Mouse (Mus musculus) MEL (cell line): ENCODE results near the gene Gm17359. TPM values are rescaled to one million over a fixed set of nuclear protein-coding genes. Genes with fewer than 3 reads are reported as not detected.
"Not testable (repeated sequence)": the region's sequence is repeated elsewhere in the genome, so short reads cannot be mapped to it uniquely, and the experiment has no call there.

ENCODE experiments used
- DNase-seq: peaks from one replicate; pipeline ENCODE4 v3.0.0; 2011; ENCODE audit warnings: low read depth, low spot score
- H3K27ac ChIP-seq: 2 replicates; pipeline ENCODE4 v1.5.1; 2012; ENCODE audit warnings: low read depth, mild to moderate bottlenecking, control low read depth, low read length, moderate library complexity; ENCODE audit not compliant: control insufficient read depth
- H3K27me3 ChIP-seq, 2 experiments: fragments of 150-350 bp in 1 of 2; sonication (generic) in 1 of 2; 2 replicates each; pipeline ENCODE4 v1.6.1; 2012; ENCODE audit warnings: low read length in 2 of 2, mild to moderate bottlenecking in 2 of 2, improper control_type of control experiment in 1 of 2, moderate library complexity in 1 of 2; ENCODE audit not compliant: insufficient read depth in 2 of 2, control insufficient read depth in 1 of 2
- H3K36me3 ChIP-seq, 2 experiments: 2 replicates each; pipeline ENCODE4 v1.6.1; 2012 to 2014; ENCODE audit warnings: low read length in 2 of 2, improper control_type of control experiment in 1 of 2, inconsistent platforms in 1 of 2, mild to moderate bottlenecking in 1 of 2; ENCODE audit not compliant: insufficient read depth in 2 of 2, control insufficient read depth in 1 of 2
- H3K4me1 ChIP-seq, 2 experiments: fragments of 150-350 bp in 1 of 2; sonication (generic) in 1 of 2; 2 replicates each; pipeline ENCODE4 v1.6.1; 2012; ENCODE audit warnings: low read length in 2 of 2, improper control_type of control experiment in 1 of 2, mild to moderate bottlenecking in 1 of 2; ENCODE audit not compliant: insufficient read depth in 2 of 2, control insufficient read depth in 1 of 2
- H3K4me3 ChIP-seq, 2 experiments: fragments of 150-350 bp in 1 of 2; sonication (generic) in 1 of 2; 2 replicates each; pipeline ENCODE4 v1.5.1; 2012; ENCODE audit warnings: low read depth in 2 of 2, low read length in 2 of 2, mild to moderate bottlenecking in 2 of 2, moderate library complexity in 2 of 2, control low read depth in 1 of 2, improper control_type of control experiment in 1 of 2; ENCODE audit not compliant: control insufficient read depth in 1 of 2, insufficient read depth in 1 of 2
- H3K79me2 ChIP-seq: 2 replicates; pipeline ENCODE4 v1.6.1; 2012; ENCODE audit warnings: mild to moderate bottlenecking, low read length, moderate library complexity; ENCODE audit not compliant: control insufficient read depth, poor library complexity, insufficient read depth
- H3K9ac ChIP-seq: 2 replicates; pipeline ENCODE4 v1.6.1; 2012; ENCODE audit warnings: low read depth, mild to moderate bottlenecking, control low read depth, low read length, moderate library complexity; ENCODE audit not compliant: control insufficient read depth, poor library complexity, severe bottlenecking
- H3K9me3 ChIP-seq: fragments of 150-350 bp; sonication (generic); replicated peaks from 2 replicates; pipeline ENCODE4 v1.6.1; 2012; ENCODE audit warnings: mild to moderate bottlenecking, low read length, improper control_type of control experiment, moderate library complexity; ENCODE audit not compliant: insufficient read depth
- CHD1 ChIP-seq: IDR thresholded peaks from 2 replicates; pipeline ENCODE4 v1.6.1; 2012; ENCODE audit warnings: low read depth, mild to moderate bottlenecking, inconsistent platforms, low read length, improper control_type of control experiment
- CTCF ChIP-seq, 3 experiments: IDR thresholded peaks in 2 of 3; conservative IDR thresholded peaks in 1 of 3; 2 replicates each; pipeline ENCODE4 v1.5.1; 2011 to 2012; ENCODE audit warnings: low read length in 3 of 3, low read depth in 2 of 3, mild to moderate bottlenecking in 2 of 3, improper control_type of control experiment in 1 of 3, inconsistent platforms in 1 of 3, mixed read lengths in 1 of 3, moderate library complexity in 1 of 3; ENCODE audit not compliant: control insufficient read depth in 1 of 3, insufficient read depth in 1 of 3, poor library complexity in 1 of 3, severe bottlenecking in 1 of 3
- ELF1 ChIP-seq: IDR thresholded peaks from 2 replicates; pipeline ENCODE4 v1.6.1; 2014; ENCODE audit warnings: low read depth, mild to moderate bottlenecking, inconsistent platforms, low read length, improper control_type of control experiment, moderate library complexity
- HCFC1 ChIP-seq: IDR thresholded peaks from 2 replicates; pipeline ENCODE4 v1.6.1; 2012; ENCODE audit warnings: low read depth, mild to moderate bottlenecking, inconsistent platforms, low read length, improper control_type of control experiment, moderate library complexity
- MAFK ChIP-seq: IDR thresholded peaks from 2 replicates; pipeline ENCODE4 v1.6.1; 2011; ENCODE audit warnings: low read depth, mild to moderate bottlenecking, low read length, improper control_type of control experiment, borderline replicate concordance
- MAX ChIP-seq: IDR thresholded peaks from 2 replicates; pipeline ENCODE4 v1.6.1; 2011; ENCODE audit warnings: low read length, improper control_type of control experiment
- MAZ ChIP-seq: IDR thresholded peaks from 2 replicates; pipeline ENCODE4 v1.6.1; 2012; ENCODE audit warnings: low read depth, mild to moderate bottlenecking, inconsistent platforms, low read length, improper control_type of control experiment
- MEF2A ChIP-seq: IDR thresholded peaks from 2 replicates; pipeline ENCODE4 v1.6.1; 2014; ENCODE audit warnings: low read depth, mild to moderate bottlenecking, inconsistent platforms, low read length, improper control_type of control experiment; ENCODE audit not compliant: poor library complexity, insufficient replicate concordance, severe bottlenecking; ENCODE audit errors: extremely low read depth
- MYB ChIP-seq: IDR thresholded peaks from 2 replicates; pipeline ENCODE4 v1.6.1; 2011; ENCODE audit warnings: mild to moderate bottlenecking, low read depth, low read length, improper control_type of control experiment
- POLR2A ChIP-seq, 2 experiments: IDR thresholded peaks; 2 replicates each; pipeline ENCODE4 v1.6.1; 2011 to 2012; ENCODE audit warnings: low read length in 2 of 2, mild to moderate bottlenecking in 2 of 2, control low read depth in 1 of 2, improper control_type of control experiment in 1 of 2, low read depth in 1 of 2, moderate library complexity in 1 of 2; ENCODE audit not compliant: control insufficient read depth in 1 of 2, insufficient read depth in 1 of 2, poor library complexity in 1 of 2
- RAD21 ChIP-seq: IDR thresholded peaks from 2 replicates; pipeline ENCODE4 v1.6.1; 2011; ENCODE audit warnings: mild to moderate bottlenecking, low read depth, low read length, improper control_type of control experiment
- RCOR1 ChIP-seq: IDR thresholded peaks from 2 replicates; pipeline ENCODE4 v1.6.1; 2012; ENCODE audit warnings: low read depth, mild to moderate bottlenecking, inconsistent platforms, low read length, improper control_type of control experiment
- SMC3 ChIP-seq: IDR thresholded peaks from 2 replicates; pipeline ENCODE4 v1.6.1; 2011; ENCODE audit warnings: low read depth, low read length, improper control_type of control experiment
- UBTF ChIP-seq: IDR thresholded peaks from 2 replicates; pipeline ENCODE4 v1.6.1; 2012; ENCODE audit warnings: low read depth, mild to moderate bottlenecking, inconsistent platforms, low read length, improper control_type of control experiment, moderate library complexity, borderline replicate concordance; ENCODE audit not compliant: insufficient read depth
- USF1 ChIP-seq: IDR thresholded peaks from 2 replicates; pipeline ENCODE4 v1.6.1; 2014; ENCODE audit warnings: low read depth, mild to moderate bottlenecking, inconsistent platforms, low read length, improper control_type of control experiment, moderate library complexity
- USF2 ChIP-seq, 2 experiments: IDR thresholded peaks; 2 replicates each; pipeline ENCODE4 v1.6.1; 2011 to 2012; ENCODE audit warnings: improper control_type of control experiment in 2 of 2, low read length in 2 of 2, borderline replicate concordance in 1 of 2, inconsistent platforms in 1 of 2, low read depth in 1 of 2, mild to moderate bottlenecking in 1 of 2; ENCODE audit not compliant: insufficient read depth in 1 of 2
- ZC3H11A ChIP-seq: IDR thresholded peaks from 2 replicates; pipeline ENCODE4 v1.6.1; 2012; ENCODE audit warnings: low read depth, mild to moderate bottlenecking, inconsistent platforms, low read length, improper control_type of control experiment
- ZKSCAN1 ChIP-seq: IDR thresholded peaks from 2 replicates; pipeline ENCODE4 v1.6.1; 2012; ENCODE audit warnings: low read depth, mild to moderate bottlenecking, inconsistent platforms, low read length, improper control_type of control experiment, moderate library complexity
- ZMIZ1 ChIP-seq: IDR thresholded peaks from 2 replicates; pipeline ENCODE4 v1.6.1; 2012; ENCODE audit warnings: low read depth, mild to moderate bottlenecking, inconsistent platforms, low read length, improper control_type of control experiment, moderate library complexity
- ZNF384 ChIP-seq: IDR thresholded peaks from 2 replicates; pipeline ENCODE4 v1.6.1; 2012; ENCODE audit warnings: low read depth, mild to moderate bottlenecking, inconsistent platforms, low read length, improper control_type of control experiment
- polyA plus RNA-seq, 2 experiments: library from polyadenylated mRNA; stranded (reverse) in 1 of 2; unstranded in 1 of 2; fragments of >175 nt in 1 of 2; fragments of >200 nt in 1 of 2; gene quantifications; 2 replicates each; pipeline versions ENCODE4 v1.2.1 to v1.2.4; 2012; ENCODE audit warnings: low replicate concordance in 2 of 2, low read depth in 1 of 2; ENCODE audit not compliant: insufficient read length in 2 of 2, insufficient read depth in 1 of 2, missing spikeins in 1 of 2
- total RNA-seq: library from RNA; depleted of rRNA; stranded (reverse); fragments of 300-350 nt; gene quantifications from 2 replicates; pipeline ENCODE4 v1.2.3, GENCODE M21; 2012

Gm17359 gene
- total and polyA plus RNA-seq, 3 experiments = 0.15 TPM; not detected in 2

GRCm38 (mm10) chr3:79446648-79447047 is 110.2 kb downstream of the Gm17359 start:
- peak; percentile 53 for TF ChIP-seq SMC3
- 0 out of 2 replicates have a peak, but pooled peaks have one; percentile 2 for TF ChIP-seq ZC3H11A
- TF ChIP-seq CTCF (IDR thresholded peaks at IDR 0.05 in 2 of 3, conservative IDR thresholded peaks at IDR 0.05 in 1 of 3; ENCODE audit: control insufficient read depth in 1 of 3, insufficient read depth in 1 of 3, low read depth in 2 of 3, low read length in 3 of 3, poor library complexity in 1 of 3, severe bottlenecking in 1 of 3) = peak in 2 of 3 experiments; percentile 15 to 40; a peak in 2 of 6 replicates
- peak; percentile 16 for TF ChIP-seq RAD21
- not testable (repeated sequence) for H3K27ac ChIP-seq, H3K79me2 ChIP-seq, H3K9ac ChIP-seq, H3K27me3 ChIP-seq, H3K36me3 ChIP-seq, H3K9me3 ChIP-seq, H3K4me3 ChIP-seq, H3K4me1 ChIP-seq
- peak; percentile 45 for DNase-seq

- H3K36me3 ChIP-seq = no peaks in the 10 kb centered on the region
- H3K4me3 ChIP-seq = no peak overlapping the region
- H3K27ac ChIP-seq = no peak overlapping the region
- no peaks in the 10 kb centered on the region for H3K27me3 ChIP-seq
- H3K4me1 ChIP-seq = no peaks in the 10 kb centered on the region; a peak in 1 of 4 replicates
- DNase-seq = no peak
- no peak overlapping the region for H3K9ac ChIP-seq
- no peaks in the 10 kb centered on the region for H3K79me2 ChIP-seq
- H3K9me3 ChIP-seq = no peaks in the 10 kb centered on the region
- no peak for TF ChIP-seq CHD1
- no peak for TF ChIP-seq SMC3
- TF ChIP-seq MAFK = no peak
- no peak for TF ChIP-seq ZMIZ1
- no peak for TF ChIP-seq UBTF
- TF ChIP-seq, all 39 proteins: peak for 0
These were observed 112.0 kb downstream of the Gm17359 start for GRCm38 (mm10) chr3:79448421-79448820.

- H3K27ac ChIP-seq = no peak overlapping the region
- TF ChIP-seq MAZ (no peak), MEF2A (no peak), POLR2A (IDR thresholded peaks at IDR 0.05; ENCODE audit: control insufficient read depth in 1 of 2, insufficient read depth in 1 of 2, low read depth in 1 of 2, low read length in 2 of 2, poor library complexity in 1 of 2) (no peak), ZKSCAN1 (no peak), HCFC1 (no peak), ELF1 (no peak), USF2 (IDR thresholded peaks at IDR 0.05; ENCODE audit: borderline replicate concordance in 1 of 2, insufficient read depth in 1 of 2, low read depth in 1 of 2, low read length in 2 of 2) (no peak), MAX (no peak), MYB (no peak), ZNF384 (no peak), RCOR1 (no peak), USF1 (no peak)
- TF ChIP-seq, all 39 proteins: peak for 0
- no peak for DNase-seq
- Histone ChIP-seq H3K27me3 (no peaks in the 10 kb centered on the region), H3K79me2 (no peaks in the 10 kb centered on the region), H3K36me3 (no peaks in the 10 kb centered on the region), H3K4me3 (no peak overlapping the region), H3K9ac (no peak overlapping the region), H3K4me1 (no peaks in the 10 kb centered on the region; a peak in 1 of 4 replicates), H3K9me3 (no peaks in the 10 kb centered on the region)
These were observed 112.9 kb downstream of the Gm17359 start for GRCm38 (mm10) chr3:79449361-79449760.
